Mouse (Mus musculus) CH12.LX (cell line): Measurements from ENCODE around the gene Pex3. TPM values are rescaled to one million over a fixed set of nuclear protein-coding genes. Genes with fewer than 3 reads are reported as not detected.

Source experiments
- DNase-seq: peaks from one replicate; pipeline ENCODE4 v3.0.0-alpha.2; 2013; ENCODE audit errors: extremely low read depth
- H3K27ac ChIP-seq: 2 replicates; pipeline ENCODE4 v1.5.1; 2012; ENCODE audit warnings: low read depth, mild to moderate bottlenecking, control low read depth, moderate library complexity; ENCODE audit not compliant: insufficient read depth
- H3K27me3 ChIP-seq: replicated peaks from 2 replicates; pipeline ENCODE3; 2012; ENCODE audit warnings: inconsistent platforms
- H3K36me3 ChIP-seq, 2 experiments: replicated peaks in 1 of 2; 2 replicates each; pipeline versions ENCODE3 to v1.6.1; 2012; ENCODE audit warnings: inconsistent platforms in 1 of 2, low read length in 1 of 2, mild to moderate bottlenecking in 1 of 2, mixed read lengths in 1 of 2, moderate library complexity in 1 of 2; ENCODE audit not compliant: control insufficient read depth in 1 of 2, insufficient read depth in 1 of 2
- H3K4me1 ChIP-seq, 2 experiments: 2 replicates each; pipeline ENCODE4 v1.6.1; 2012; ENCODE audit warnings: inconsistent platforms in 1 of 2, moderate library complexity in 1 of 2; ENCODE audit not compliant: insufficient read depth in 2 of 2, control insufficient read depth in 1 of 2
- H3K4me2 ChIP-seq: 2 replicates; pipeline ENCODE4 v1.6.1; 2012; ENCODE audit warnings: low read depth, mild to moderate bottlenecking, control low read depth; ENCODE audit not compliant: poor library complexity, insufficient read depth, severe bottlenecking
- H3K4me3 ChIP-seq, 3 experiments: fragments of 150-350 bp in 1 of 3; sonication (generic) in 1 of 3; replicated peaks in 1 of 3; 2 replicates each; pipeline versions ENCODE3 to v1.5.1; 2011 to 2012; ENCODE audit warnings: low read depth in 2 of 3, low read length in 2 of 3, mild to moderate bottlenecking in 2 of 3, moderate library complexity in 2 of 3, control low read depth in 1 of 3, improper control_type of control experiment in 1 of 3, inconsistent platforms in 1 of 3, mixed read lengths in 1 of 3; ENCODE audit not compliant: poor library complexity in 1 of 3
- H3K79me2 ChIP-seq: replicated peaks from 2 replicates; pipeline ENCODE4 v1.6.1; 2012; ENCODE audit warnings: mild to moderate bottlenecking, moderate library complexity; ENCODE audit not compliant: control insufficient read depth, poor library complexity, insufficient read depth, severe bottlenecking; ENCODE audit errors: extremely low read depth
- H3K9ac ChIP-seq: 2 replicates; pipeline ENCODE4 v1.6.1; 2012; ENCODE audit warnings: low read depth, mild to moderate bottlenecking, control low read depth, moderate library complexity; ENCODE audit not compliant: insufficient read depth
- H3K9me3 ChIP-seq: replicated peaks from 2 replicates; pipeline ENCODE3; 2012; ENCODE audit warnings: low read length, inconsistent platforms, mixed read lengths
- BHLHE40 ChIP-seq: IDR thresholded peaks from 2 replicates; pipeline ENCODE4 v1.6.1; 2011; ENCODE audit warnings: mild to moderate bottlenecking, low read depth, low read length, improper control_type of control experiment
- CHD1 ChIP-seq: IDR thresholded peaks from 2 replicates; pipeline ENCODE4 v1.6.1; 2012; ENCODE audit warnings: low read depth, low read length, improper control_type of control experiment, inconsistent platforms
- CHD2 ChIP-seq: IDR thresholded peaks from 2 replicates; pipeline ENCODE4 v1.6.1; 2011; ENCODE audit warnings: low read length, improper control_type of control experiment
- CTCF ChIP-seq, 2 experiments: IDR thresholded peaks in 1 of 2; conservative IDR thresholded peaks in 1 of 2; 2 replicates each; pipeline ENCODE4 v1.5.1; 2011 to 2012; ENCODE audit warnings: low read depth in 2 of 2, low read length in 2 of 2, improper control_type of control experiment in 1 of 2, inconsistent platforms in 1 of 2, mild to moderate bottlenecking in 1 of 2, moderate library complexity in 1 of 2
- E2F4 ChIP-seq: IDR thresholded peaks from 2 replicates; pipeline ENCODE4 v1.6.1; 2011; ENCODE audit warnings: low read depth, low read length, improper control_type of control experiment; ENCODE audit not compliant: insufficient replicate concordance
- ELF1 ChIP-seq: IDR thresholded peaks from 2 replicates; pipeline ENCODE4 v1.6.1; 2014; ENCODE audit warnings: low read depth, mild to moderate bottlenecking, inconsistent platforms, low read length, improper control_type of control experiment
- EP300 ChIP-seq: IDR thresholded peaks from 2 replicates; pipeline ENCODE4 v1.6.1; 2011; ENCODE audit warnings: low read length, improper control_type of control experiment
- ETS1 ChIP-seq: conservative IDR thresholded peaks from 2 replicates; pipeline ENCODE4 v1.6.1; 2012; ENCODE audit warnings: low read depth, mild to moderate bottlenecking, inconsistent platforms, low read length, improper control_type of control experiment, moderate library complexity
- GABPA ChIP-seq: IDR thresholded peaks from 2 replicates; pipeline ENCODE4 v1.6.1; 2012; ENCODE audit warnings: low read depth, low read length, improper control_type of control experiment, inconsistent platforms; ENCODE audit not compliant: insufficient replicate concordance
- HCFC1 ChIP-seq: IDR thresholded peaks from 2 replicates; pipeline ENCODE4 v1.6.1; 2012; ENCODE audit warnings: low read depth, mild to moderate bottlenecking, inconsistent platforms, low read length, improper control_type of control experiment
- IRF4 ChIP-seq: IDR thresholded peaks from 2 replicates; pipeline ENCODE4 v1.6.1; 2014; ENCODE audit warnings: low read depth, mild to moderate bottlenecking, inconsistent platforms, low read length, improper control_type of control experiment
- JUN ChIP-seq: IDR thresholded peaks from 2 replicates; pipeline ENCODE4 v1.6.1; 2011; ENCODE audit warnings: low read depth, mild to moderate bottlenecking, low read length, improper control_type of control experiment, moderate library complexity; ENCODE audit not compliant: insufficient read depth
- JUND ChIP-seq: conservative IDR thresholded peaks from 2 replicates; pipeline ENCODE4 v1.6.1; 2011; ENCODE audit warnings: low read depth, low read length, improper control_type of control experiment
- KAT2A ChIP-seq: IDR thresholded peaks from 2 replicates; pipeline ENCODE4 v1.6.1; 2012; ENCODE audit warnings: low read length, improper control_type of control experiment, inconsistent platforms; ENCODE audit not compliant: insufficient replicate concordance
- MAFK ChIP-seq: IDR thresholded peaks from 2 replicates; pipeline ENCODE4 v1.6.1; 2011; ENCODE audit warnings: low read length, improper control_type of control experiment; ENCODE audit not compliant: insufficient replicate concordance
- MAX ChIP-seq: IDR thresholded peaks from 2 replicates; pipeline ENCODE4 v1.6.1; 2011; ENCODE audit warnings: low read length, improper control_type of control experiment
- MAZ ChIP-seq: IDR thresholded peaks from 2 replicates; pipeline ENCODE4 v1.6.1; 2012; ENCODE audit warnings: low read depth, mild to moderate bottlenecking, inconsistent platforms, low read length, improper control_type of control experiment, moderate library complexity
- MEF2A ChIP-seq: IDR thresholded peaks from 2 replicates; pipeline ENCODE4 v1.6.1; 2014; ENCODE audit warnings: low read depth, mild to moderate bottlenecking, inconsistent platforms, low read length, improper control_type of control experiment, borderline replicate concordance
- MXI1 ChIP-seq: IDR thresholded peaks from 2 replicates; pipeline ENCODE4 v1.6.1; 2011; ENCODE audit warnings: mild to moderate bottlenecking, low read depth, low read length, improper control_type of control experiment
- MYC ChIP-seq: IDR thresholded peaks from 2 replicates; pipeline ENCODE4 v1.6.1; 2011; ENCODE audit warnings: low read depth, mild to moderate bottlenecking, improper control_type of control experiment, low read length
- NELFE ChIP-seq: IDR thresholded peaks from 2 replicates; pipeline ENCODE4 v1.6.1; 2011; ENCODE audit warnings: low read depth, low read length, improper control_type of control experiment
- NRF1 ChIP-seq: IDR thresholded peaks from 2 replicates; pipeline ENCODE4 v1.6.1; 2014; ENCODE audit warnings: low read depth, mild to moderate bottlenecking, inconsistent platforms, low read length, improper control_type of control experiment, moderate library complexity
- PAX5 ChIP-seq: IDR thresholded peaks from 2 replicates; pipeline ENCODE4 v1.6.1; 2012; ENCODE audit warnings: low read length, inconsistent platforms, mixed read lengths
- POLR2A ChIP-seq: IDR thresholded peaks from 2 replicates; pipeline ENCODE4 v1.6.1; 2011; ENCODE audit warnings: low read depth, mild to moderate bottlenecking, improper control_type of control experiment, low read length
- POLR2AphosphoS2 ChIP-seq: IDR thresholded peaks from 2 replicates; pipeline ENCODE4 v1.6.1; 2011; ENCODE audit warnings: low read depth, low read length, improper control_type of control experiment
- RAD21 ChIP-seq: IDR thresholded peaks from 2 replicates; pipeline ENCODE4 v1.6.1; 2011; ENCODE audit warnings: low read depth, mild to moderate bottlenecking, low read length, improper control_type of control experiment, moderate library complexity
- SIN3A ChIP-seq: IDR thresholded peaks from 2 replicates; pipeline ENCODE4 v1.6.1; 2012; ENCODE audit warnings: low read length, improper control_type of control experiment, inconsistent platforms
- SMC3 ChIP-seq: IDR thresholded peaks from 2 replicates; pipeline ENCODE4 v1.6.1; 2011; ENCODE audit warnings: low read depth, low read length, improper control_type of control experiment
- TBP ChIP-seq: conservative IDR thresholded peaks from 2 replicates; pipeline ENCODE4 v1.6.1; 2011; ENCODE audit warnings: low read depth, low read length, improper control_type of control experiment
- TCF12 ChIP-seq: IDR thresholded peaks from 2 replicates; pipeline ENCODE4 v1.6.1; 2014; ENCODE audit warnings: low read depth, mild to moderate bottlenecking, inconsistent platforms, low read length, improper control_type of control experiment
- UBTF ChIP-seq: IDR thresholded peaks from 2 replicates; pipeline ENCODE4 v1.6.1; 2012; ENCODE audit warnings: low read depth, mild to moderate bottlenecking, inconsistent platforms, low read length, improper control_type of control experiment, moderate library complexity
- USF2 ChIP-seq: conservative IDR thresholded peaks from 2 replicates; pipeline ENCODE4 v1.6.1; 2011; ENCODE audit warnings: low read depth, low read length, improper control_type of control experiment
- ZC3H11A ChIP-seq: IDR thresholded peaks from 2 replicates; pipeline ENCODE4 v1.6.1; 2012; ENCODE audit warnings: low read depth, mild to moderate bottlenecking, inconsistent platforms, low read length, improper control_type of control experiment
- ZKSCAN1 ChIP-seq: IDR thresholded peaks from 2 replicates; pipeline ENCODE4 v1.6.1; 2012; ENCODE audit warnings: low read depth, inconsistent platforms, low read length, improper control_type of control experiment, borderline replicate concordance
- ZMIZ1 ChIP-seq: IDR thresholded peaks from 2 replicates; pipeline ENCODE4 v1.6.1; 2012; ENCODE audit warnings: low read depth, mild to moderate bottlenecking, inconsistent platforms, low read length, improper control_type of control experiment
- dilution Hi-C: fragments of 300-500 bp; cut with MboI; formaldehyde crosslinking; loops from 2 replicates; pipeline ENCODE4 v1.14.3; 2020; ENCODE audit warnings: low sequenced_read_pairs; ENCODE audit not compliant: extremely low pct_unique_long_range_greater_than_20kb, extremely low pct_ligation_motif_present
- in situ Hi-C: fragments of 300-500 bp; cut with MboI; formaldehyde crosslinking; loops from 3 replicates; pipeline ENCODE4 v1.14.3; 2019; ENCODE audit warnings: low sequenced_read_pairs, low pct_ligation_motif_present, low pct_unique_long_range_greater_than_20kb, mixed read lengths
- polyA plus RNA-seq: library from polyadenylated mRNA; unstranded; fragments of >175 nt; gene quantifications from 2 replicates; pipeline ENCODE4 v1.2.1, GENCODE M21; 2012; ENCODE audit warnings: low read depth; ENCODE audit not compliant: insufficient read length
- total RNA-seq, 2 experiments: library from RNA; depleted of rRNA; stranded (reverse); fragments of 300-350 nt in 1 of 2; fragments of >200 nt in 1 of 2; gene quantifications; 2 replicates each; pipeline ENCODE4 v1.2.3; 2012 to 2014

Pex3 gene
- total RNA-seq (2012; rRNA removed): 13.9 and 14.6 TPM in 2 replicates
- total RNA-seq (2014; rRNA removed): 34.9 and 37.7 TPM in 2 replicates
- 23.3 and 24.9 TPM in 2 replicates for polyA plus RNA-seq

- TF ChIP-seq MAX (peak; percentile 34), CTCF (conservative IDR thresholded peaks at IDR 0.05 in 1 of 2, IDR thresholded peaks at IDR 0.05 in 1 of 2; ENCODE audit: low read depth in 2 of 2, low read length in 2 of 2) (peak in 1 of 2 experiments; percentile 32; a peak in 2 of 4 replicates), TCF12 (peak; percentile 93), ZC3H11A (no peak), MAFK (peak; percentile 53; the same call in 1 of the 2 replicates), ELF1 (peak; percentile 81), ETS1 (0 out of 2 replicates have a peak, but pooled peaks have one; percentile 10), UBTF (peak; percentile 79; the same call in 1 of the 2 replicates), JUN (no peak), KAT2A (peak; percentile 85; the same call in 1 of the 2 replicates), ZMIZ1 (peak; percentile 85), SMC3 (peak; percentile 27), MAZ (peak; percentile 64; the same call in 1 of the 2 replicates), ZKSCAN1 (no peak), NRF1 (peak; percentile 59), POLR2A (peak; percentile 78), POLR2AphosphoS2 (peak; percentile 46; the same call in 1 of the 2 replicates), IRF4 (peak; percentile 90), USF2 (no peak), BHLHE40 (0 out of 2 replicates have a peak, but pooled peaks have one; percentile 18), HCFC1 (peak; percentile 96), NELFE (peak; percentile 76), MEF2A (peak; percentile 91), MYC (peak; percentile 14; the same call in 1 of the 2 replicates), EP300 (0 out of 2 replicates have a peak, but pooled peaks have one; percentile 21), E2F4 (peak; percentile 45; the same call in 1 of the 2 replicates), GABPA (peak; percentile 15; the same call in 1 of the 2 replicates), RAD21 (no peak; the same call in 1 of the 2 replicates), TBP (peak; percentile 87; the same call in 1 of the 2 replicates), JUND (no peak), CHD1 (no peak), PAX5 (no peak), MXI1 (peak; percentile 79), SIN3A (no peak; the same call in none of the 2 replicates), CHD2 (peak; percentile 69; the same call in 1 of the 2 replicates)
- Histone ChIP-seq H3K9ac (peak within 1 kb of the TSS; percentile 41), H3K9me3 (no peaks in the 10 kb centered on the region), H3K4me2 (peak within 1 kb of the TSS; percentile 86), H3K4me3 (peak within 1 kb of the TSS; percentile 73 to 86 (median 74)), H3K4me1 (peaks cover 3 to 17% of the 10 kb centered on the region in 2 experiments), H3K27ac (peak within 1 kb of the TSS; percentile 17; the same call in 1 of the 2 replicates), H3K79me2 (peaks cover 7% of the 10 kb centered on the region; the same call in 1 of the 2 replicates), H3K36me3 (peaks cover 4 to 35% of the 10 kb centered on the region in 2 experiments), H3K27me3 (no peaks in the 10 kb centered on the region)
- peak; percentile 92 for DNase-seq
- in situ Hi-C loops: loop anchor here (25.0 kb wide), 1 partner anchor 634 kb away; no protein-coding TSS in a partner anchor
- dilution Hi-C loops: no loop called here
Measured at GRCm38 (mm10) chr10:13552646-13553497, at the start of gene Pex3, which contains the start of gene Adat2. Gene Pex3 (minus strand): TSS chr10:13553142. Gene Adat2 (plus strand): TSS chr10:13552894.
